Mouse (Mus musculus) kidney, adult 2 months (tissue): Measurements from ENCODE around the gene Ankib1.

ENCODE experiments used
- CTCF ChIP-seq: fragments of 200-500 bp; conservative IDR thresholded peaks from 2 replicates; pipeline ENCODE4 v1.5.1; 2011; ENCODE audit warnings: low read depth, mild to moderate bottlenecking, control low read depth, low read length, moderate library complexity, mixed read lengths; ENCODE audit not compliant: insufficient read depth, insufficient read length
- POLR2A ChIP-seq: fragments of 200-500 bp; IDR thresholded peaks from one replicate; pipeline ENCODE4 v1.6.1; 2011; ENCODE audit warnings: low read depth, low read length, control low read depth

- TF ChIP-seq POLR2A = no peak
- no peak for TF ChIP-seq CTCF
Observed at GRCm38 (mm10) chr5:3669938-3670554, 132.7 kb downstream of the Ankib1 start.
